Mouse (Mus musculus) erythroid progenitor cell, adult 5-6 weeks (primary cell): ENCODE data around the gene Tfap4. TPM values are rescaled to one million over a fixed set of nuclear protein-coding genes. Genes with fewer than 3 reads are reported as not detected.
"Not testable (repeated sequence)": the region's sequence is repeated elsewhere in the genome, so short reads cannot be mapped to it uniquely, and the experiment has no call there.

Source experiments
- ATAC-seq: replicated peaks from 2 replicates; pipeline ENCODE4 v1.8.0; 2016; ENCODE audit warnings: moderate number of reproducible peaks, mild to moderate bottlenecking, moderate TSS enrichment, inconsistent platforms; ENCODE audit not compliant: poor library complexity, low FRiP score, severe bottlenecking
- total RNA-seq, 2 experiments: library from RNA; stranded (forward) in 1 of 2; stranded (reverse) in 1 of 2; fragments of 150-400 nt in 1 of 2; fragments of 186-747, 209-891 nt in 1 of 2; gene quantifications; 2 replicates each; pipeline versions ENCODE4 v1.2.3 to v1.2.4; 2015 to 2017; ENCODE audit warnings: low replicate concordance in 2 of 2

Gene Tfap4
- total RNA-seq, 2 experiments from 2014 or later = 2.7 to 4.6 TPM

DNA sequence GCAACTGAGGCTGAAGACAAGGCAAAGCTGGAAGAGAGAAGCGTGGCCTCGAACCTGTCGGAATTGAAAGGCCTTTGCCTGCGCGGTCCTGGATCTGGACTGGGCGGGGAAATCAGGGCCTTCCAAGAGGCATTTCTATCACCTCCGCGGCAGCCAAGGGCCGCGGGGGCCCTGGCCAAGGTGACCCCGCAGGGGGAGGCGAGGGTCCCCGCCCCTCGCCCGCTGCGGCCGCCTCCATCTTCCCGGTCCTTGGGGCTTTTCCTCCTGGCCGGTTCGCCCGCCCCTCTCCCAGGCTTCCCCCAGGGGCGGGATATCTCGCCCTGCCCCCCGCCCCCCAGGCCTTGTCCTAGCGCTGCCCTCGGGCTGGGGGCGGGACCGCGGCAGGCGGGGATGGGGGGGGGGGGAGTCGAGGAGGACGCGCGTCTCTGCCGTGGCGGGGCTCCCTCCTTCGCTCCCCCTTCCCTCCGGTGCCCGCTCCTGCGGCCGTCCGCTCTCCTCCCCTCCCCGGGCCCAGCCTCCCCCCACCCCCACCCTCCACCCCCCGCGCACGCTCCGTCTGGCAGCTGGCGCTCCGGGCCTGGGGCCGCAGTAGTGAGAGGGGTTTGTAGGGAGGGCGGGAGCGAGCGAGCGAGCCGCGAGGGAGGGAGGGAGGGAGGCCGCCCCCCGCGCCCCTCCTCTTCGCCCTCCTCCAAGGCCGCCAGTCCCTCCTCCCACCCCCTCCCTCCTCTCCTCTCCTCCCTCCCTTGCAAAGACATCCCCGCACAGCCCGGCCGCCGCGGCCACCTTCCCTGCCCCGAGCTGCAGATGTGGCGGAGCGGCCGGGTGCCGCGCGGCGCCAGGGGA is 34.5 kb upstream of the Tfap4 start, which contains the start of gene Glis2:
Gene Glis2 (plus strand): TSS at position 743 of the 843 bp plus-strand sequence.
- no peak for ATAC-seq

DNA sequence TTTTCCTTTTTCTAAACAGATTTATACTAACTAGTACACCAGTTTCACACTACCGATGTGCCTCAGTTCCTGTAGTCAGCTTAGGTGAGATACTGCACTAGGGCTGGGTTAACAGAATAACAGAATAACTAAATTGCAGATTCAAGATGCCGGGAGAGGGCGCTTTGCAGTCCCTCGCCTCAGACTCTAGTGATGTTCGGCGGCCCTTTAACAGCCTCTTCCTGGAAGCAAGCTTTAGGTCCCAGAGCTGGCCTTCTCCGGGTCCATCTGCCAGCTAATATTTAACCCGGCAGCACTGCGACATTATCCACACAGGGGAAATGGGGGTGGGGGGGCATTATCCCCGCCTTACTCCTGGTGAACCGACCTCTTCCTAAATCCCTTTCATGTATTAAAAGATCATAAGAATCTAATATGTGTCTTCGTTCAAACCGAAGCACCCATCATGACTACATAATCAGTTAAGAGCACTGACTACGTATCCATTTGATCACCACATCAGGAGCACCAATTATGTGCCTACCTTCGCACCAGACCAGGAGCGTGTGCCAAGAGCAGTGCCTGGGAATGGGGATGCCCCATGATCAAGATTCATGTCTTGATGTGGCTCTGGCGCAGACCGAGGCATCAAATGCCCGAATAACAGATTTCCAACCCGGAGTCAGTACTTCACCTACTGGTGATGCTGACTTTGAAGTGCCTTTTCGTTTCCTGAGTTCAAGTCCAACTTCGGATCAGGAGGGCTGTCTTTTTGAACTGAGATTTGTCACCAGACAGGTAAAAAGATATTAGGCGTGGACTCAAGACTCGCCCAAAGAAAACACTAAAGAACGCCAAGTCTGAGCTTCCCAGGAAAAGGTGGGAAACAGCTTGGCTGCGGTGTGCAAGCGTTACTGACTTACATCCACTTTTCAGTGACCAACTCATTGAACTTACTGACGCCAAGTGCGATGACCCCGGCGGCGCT is 33.5 kb upstream of the Tfap4 start:
- no peak for ATAC-seq

DNA sequence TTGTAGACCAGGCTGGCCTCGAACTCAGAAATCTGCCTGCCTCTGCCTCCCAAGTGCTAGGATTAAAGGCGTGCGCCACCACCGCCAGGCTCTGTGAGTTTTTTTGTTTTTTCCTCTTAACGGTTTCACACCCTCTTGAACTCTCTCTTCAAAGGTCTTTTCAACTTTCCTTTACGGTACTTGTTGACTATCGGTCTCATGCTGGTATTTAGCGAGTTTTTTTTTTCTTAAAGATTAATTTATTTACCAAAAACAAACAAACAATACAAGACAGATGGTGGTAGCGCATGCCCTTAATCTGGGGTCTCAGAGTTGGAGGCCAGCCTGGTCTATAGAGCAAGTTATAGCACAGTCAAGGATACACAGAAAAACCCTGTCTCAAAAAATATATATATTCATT is 30.6 kb upstream of the Tfap4 start:
- no peak for ATAC-seq

DNA sequence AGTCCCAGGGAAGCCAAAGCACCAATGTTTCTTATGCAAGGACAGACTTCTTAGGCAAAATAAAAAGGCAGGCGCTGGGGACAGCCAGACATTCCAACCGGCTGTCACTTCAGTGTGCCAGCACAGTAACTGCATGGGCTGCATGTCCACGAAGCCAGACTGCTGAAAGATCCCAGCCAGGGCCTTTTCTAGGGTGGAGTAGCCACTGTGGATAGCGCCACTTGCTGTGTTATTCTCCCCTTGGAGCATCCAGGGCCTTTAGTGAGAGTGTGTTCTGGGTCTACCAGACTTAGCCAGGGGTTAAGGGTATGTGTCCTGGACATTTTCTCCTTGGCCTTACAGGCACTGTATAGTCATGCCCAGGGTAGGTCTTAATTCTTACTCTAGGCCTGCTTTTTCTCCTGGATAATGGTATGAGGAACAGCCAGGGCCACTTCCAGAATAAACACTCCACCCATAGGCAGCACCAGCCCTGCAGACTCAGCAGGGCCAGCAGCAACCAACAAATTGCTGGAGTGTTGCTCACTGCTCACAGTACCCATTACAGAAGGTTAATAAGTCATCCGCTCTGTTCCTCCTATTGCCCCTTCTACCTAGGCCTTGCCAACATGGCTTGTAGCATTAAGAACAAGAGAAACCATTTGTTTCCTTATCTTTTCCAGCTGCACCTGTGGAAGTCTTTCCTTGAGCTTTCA is 28.0 kb upstream of the Tfap4 start:
- no peak for ATAC-seq

DNA sequence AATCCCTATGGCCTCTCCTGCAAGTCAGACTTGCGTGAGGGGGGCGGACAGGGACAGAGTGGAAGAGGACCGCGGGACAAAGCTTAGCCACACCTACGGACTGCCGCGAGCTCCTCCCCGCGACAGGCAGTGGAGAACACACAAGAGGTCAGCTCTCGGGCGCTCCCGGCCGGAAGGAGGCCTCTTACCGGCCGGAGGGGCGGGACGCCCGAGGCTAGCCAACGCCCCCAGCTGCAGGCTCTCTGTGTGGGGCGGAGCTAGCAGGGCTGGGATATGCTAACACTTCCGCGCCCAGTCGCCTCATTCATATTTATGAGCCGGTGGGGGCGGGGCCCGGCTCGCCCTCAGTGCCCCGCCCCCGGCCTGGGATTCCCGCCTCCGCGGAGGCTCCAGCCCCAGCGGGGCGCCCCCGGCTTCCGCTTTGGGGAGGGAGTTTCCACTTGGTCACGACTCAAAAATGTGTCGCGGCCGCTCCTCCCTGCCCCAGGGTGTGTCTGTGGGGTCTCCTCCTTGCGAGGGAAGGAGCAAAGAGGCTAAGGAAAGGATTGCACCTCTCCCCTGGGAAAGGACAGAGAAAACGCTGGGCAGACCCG is 27.0 kb upstream of the Tfap4 start:
- peak; percentile 99 for ATAC-seq

DNA sequence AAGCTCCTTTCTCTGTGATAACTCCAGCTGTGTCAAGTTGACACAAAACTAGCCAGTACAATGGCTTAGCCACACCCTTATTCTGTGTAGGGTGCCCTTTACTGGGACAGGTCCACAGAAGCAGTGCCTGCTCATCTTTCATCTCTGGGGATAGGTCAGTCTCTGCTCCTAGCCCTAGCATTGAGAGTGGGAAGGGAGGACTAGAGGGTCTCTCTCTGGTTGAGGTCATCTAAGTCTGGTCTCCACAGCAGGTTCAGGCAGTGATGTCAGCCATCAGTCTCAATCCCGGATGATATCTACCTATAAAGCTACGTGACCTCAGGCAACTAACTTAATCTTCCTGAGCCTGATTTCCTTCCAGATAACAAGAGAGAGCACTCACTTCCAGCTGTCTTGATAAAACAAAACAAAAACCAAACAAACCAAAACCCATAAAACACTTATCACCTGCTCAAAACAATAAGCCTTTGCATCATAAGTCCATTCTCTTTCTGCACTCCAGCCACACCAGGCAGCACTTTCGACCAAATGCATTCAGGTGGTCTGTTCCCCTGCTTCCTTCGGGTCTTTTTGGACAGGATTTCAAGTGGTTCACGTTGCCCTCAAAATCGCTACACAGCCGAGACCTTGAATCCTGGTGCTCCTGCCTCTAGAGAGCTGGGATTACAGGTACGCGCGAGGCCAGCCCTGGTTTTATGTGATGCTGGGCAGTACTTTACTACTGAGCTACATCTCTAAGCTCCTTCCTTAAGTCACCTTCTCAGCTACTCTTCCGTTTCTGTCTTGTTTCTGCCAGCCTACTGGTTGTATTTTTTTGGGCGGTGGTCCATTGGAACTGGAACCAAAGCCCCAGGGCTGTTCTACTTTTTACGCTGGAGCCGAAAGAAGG is 26.2 kb upstream of the Tfap4 start:
- ATAC-seq = no peak; the same call in 1 of the 2 replicates

DNA sequence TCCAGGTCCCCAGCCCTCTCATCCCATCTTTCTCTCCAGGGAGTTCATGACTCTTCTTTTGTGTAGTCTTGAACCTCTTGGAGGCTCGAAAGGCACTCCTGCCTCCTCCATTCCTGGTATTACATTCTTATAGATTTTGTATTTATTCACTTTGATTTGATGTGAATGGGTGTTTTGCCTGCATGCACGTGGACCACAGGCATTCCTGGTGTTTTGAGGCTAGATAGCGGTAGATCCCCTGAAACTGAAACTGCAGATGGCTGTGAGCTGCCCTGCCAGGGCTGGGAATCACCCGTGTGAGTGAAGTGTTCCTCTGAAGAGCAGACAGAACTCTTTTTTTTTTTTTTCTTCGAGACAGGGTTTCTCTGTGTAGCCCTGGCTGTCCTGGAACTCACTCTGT is 24.8 kb upstream of the Tfap4 start:
- no peak for ATAC-seq

DNA sequence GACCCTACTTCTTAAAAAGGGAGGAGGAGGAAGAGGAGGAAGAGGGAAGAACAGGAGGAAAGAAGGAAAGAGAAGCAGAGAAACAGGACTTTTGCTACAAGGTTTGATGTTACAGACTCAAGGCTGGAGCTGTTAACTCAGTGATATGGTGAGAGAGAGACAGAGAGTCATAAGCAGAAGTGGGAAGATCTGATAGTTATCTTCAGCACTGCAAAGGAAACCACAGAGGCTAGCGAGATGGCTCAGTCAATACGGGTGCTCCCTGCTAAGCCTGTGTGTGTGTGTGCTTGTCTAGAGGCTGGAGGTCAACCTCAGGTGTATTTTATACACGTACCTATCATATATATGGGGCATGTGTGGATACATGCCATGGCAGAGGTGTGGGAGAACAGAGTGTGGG is 24.2 kb upstream of the Tfap4 start:
- ATAC-seq = no peak

DNA sequence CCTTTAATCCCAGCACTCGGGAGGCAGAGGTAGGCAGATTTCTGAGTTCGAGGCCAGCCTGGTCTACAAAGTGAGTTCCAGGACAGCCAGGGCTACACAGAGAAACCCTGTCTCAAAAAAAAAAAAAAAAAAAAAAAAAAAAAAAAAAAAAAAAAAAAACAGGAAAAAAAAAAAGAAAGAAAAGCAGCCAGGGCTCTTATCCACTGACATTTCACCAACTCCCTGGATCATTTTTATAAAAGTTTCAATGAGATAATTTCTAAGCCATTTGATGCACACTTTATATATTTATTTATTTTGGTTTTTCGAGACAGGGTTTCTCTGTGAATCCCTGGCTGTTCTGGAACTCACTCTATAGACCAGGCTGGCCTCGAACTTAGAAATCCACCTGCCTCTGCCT is 21.5 kb upstream of the Tfap4 start:
- not testable (repeated sequence) for ATAC-seq

DNA sequence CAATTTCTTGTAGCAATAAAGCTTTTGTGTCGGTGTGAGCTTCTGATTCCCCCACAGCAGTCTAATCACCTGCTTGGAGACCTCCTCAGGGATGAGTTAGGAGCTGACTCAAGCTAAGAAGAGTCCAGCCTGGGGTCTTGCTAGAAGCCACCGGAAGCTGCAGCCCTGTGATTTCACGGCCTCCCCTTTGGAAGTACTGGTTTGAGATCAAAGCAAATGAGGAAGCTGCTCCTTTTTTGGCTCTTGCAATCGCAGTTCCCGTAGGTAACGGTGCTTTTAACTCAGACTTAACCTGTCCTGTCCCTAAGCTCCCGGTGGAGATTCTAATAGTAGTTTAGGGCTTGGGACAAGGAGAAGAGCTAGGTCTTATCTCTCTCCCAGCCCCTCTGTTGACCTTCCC is 19.0 kb upstream of the Tfap4 start:
- ATAC-seq = no peak

DNA sequence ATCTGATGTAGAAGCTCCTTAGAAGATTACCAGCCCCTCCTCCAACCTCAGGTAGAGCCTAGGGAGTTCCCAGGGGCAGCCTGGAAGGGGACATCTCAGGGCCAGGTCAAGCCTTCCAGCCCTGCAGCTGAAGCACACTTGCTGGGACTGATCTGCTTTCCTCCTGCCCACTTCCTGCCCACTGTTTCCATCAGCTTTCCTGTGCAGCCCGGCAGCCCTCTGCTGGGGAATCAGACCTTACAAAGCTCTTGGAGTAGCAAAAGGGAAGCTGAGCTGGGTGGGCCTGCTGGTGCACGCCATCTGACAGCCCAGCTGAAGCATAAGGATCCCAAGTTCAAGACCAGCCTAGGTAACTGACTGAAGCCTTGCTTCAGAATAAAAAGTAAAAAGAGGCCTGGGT is 17.2 kb upstream of the Tfap4 start:
- no peak for ATAC-seq

DNA sequence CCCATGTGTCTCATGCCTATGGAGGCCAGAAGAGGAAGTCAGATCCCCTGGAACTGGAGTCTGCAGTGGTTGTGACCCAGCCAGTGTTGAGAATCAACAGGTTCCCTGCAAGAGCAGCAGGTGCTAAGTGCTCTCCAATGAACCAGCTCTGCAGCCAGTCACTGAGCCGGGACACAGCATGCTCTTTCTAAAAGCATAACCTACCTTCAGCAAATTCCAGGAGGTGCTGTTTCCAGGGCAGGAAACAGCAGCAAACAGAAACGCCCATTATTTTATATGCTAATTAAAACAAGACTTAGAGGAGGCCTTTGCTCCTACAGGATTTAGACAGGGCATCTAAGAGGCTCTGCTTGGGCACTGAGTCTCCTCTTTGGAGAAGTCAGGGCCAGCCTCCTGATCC is 16.4 kb upstream of the Tfap4 start:
- no peak for ATAC-seq

DNA sequence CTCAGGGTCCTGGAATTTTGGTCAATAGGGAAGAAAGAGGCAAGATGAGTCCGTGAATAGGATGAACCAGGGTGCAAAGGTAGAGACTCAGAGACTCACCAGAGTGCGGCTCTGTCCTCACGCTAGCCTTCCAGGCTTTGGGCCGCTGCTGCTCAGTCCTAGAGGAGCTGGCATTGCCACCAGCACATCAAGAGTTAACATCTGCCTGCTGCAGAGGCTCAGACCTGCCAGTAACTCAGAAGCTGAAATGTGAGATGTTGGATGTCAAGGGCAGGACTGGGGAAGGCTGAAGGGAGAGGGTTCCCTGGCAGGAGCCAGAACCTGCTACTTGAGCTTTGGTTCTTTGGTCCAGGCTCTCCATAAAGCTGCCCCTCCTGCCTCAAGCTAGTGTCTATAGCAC is 11.1 kb upstream of the Tfap4 start:
- ATAC-seq = no peak

DNA sequence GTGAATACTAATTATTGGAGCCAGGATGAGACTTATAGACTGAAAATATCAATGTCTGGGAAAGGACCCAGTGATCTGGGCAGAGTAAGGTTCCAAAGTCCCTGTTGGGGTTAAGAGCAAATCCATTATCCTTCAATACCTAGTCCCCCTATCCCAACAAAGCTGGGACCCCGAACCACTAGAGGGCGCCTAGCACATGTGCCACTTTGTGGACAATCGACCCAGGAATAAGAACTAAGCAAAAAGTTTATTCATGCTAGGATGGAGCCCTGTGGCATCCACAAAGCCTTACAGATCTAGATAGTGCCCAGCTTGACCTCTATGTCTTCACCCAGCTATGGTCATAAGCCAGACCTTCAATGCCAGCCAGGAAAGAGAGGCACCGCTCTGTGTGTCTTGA is 8.3 kb upstream of the Tfap4 start:
- ATAC-seq = no peak

DNA sequence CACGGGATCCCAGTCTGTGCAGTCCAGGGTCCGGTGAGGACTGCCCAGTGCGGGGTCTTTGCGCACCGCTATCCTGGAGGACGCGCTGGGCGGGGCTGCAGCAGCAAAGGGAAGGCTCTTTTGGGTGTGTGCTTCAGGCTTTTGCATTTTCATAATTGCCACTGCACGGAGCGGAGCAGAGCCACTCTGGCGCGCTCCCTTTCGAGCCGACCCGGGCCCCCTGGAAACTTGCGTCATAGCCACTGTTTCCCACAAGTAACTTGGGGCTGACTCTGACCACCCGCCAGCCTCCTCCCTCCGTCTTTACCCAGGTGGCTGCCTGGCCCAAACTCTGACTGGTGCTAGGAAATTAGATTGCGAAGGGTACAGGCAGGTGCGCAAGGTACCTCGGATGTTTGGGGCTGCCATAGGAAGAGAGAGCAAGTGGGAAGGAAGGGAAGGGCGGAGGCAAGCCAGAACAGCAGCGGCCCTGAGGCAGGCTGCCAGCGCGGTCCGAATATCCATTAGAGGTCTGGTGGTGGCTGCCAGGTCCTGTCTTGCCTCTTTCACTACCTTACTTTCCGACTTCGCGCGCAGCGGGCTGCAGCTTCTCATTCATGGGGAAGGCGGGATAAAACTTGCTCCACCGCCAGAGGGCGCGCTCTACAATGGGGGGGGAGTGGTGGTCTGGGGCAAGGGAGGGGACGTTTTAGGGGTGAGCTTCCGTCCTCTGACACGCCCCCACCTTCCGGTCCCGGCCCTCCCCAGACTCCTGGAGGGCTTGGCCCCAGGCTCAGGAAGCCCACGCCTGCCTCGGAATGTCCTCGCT is 695 bp upstream of the Tfap4 start:
- peak; percentile 51 for ATAC-seq

DNA sequence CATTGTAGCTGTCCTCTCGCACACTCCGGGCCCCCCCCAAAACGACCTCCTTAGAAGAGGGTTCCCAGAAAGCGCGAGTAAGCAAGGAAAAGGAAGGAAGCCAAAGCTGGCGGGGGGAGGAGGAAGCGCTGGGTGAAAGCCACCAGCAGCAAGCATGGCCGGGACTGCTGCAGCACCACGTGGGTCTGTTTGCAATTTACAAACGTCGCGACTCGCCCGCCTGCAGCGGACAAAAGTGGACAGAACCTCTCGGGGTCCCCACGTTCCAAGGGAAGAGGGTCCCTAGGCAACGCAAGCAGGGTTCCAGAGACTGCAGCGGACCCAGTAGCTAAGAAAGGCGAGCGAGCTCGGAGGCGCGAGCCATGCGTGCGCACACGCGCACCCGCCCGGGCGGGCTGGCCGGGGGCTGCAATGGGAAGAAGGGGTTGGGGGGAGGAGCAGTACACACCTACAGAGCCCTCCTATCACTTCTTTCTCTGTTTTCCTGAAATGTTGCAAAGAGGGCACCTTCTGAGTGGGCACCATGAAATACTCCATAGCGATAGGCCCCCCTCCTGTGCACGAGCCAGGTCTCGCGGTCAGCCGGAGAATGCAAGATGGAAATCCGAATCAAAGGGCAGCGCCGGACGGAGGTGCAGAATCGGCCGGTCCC is 548 bp downstream of the Tfap4 start:
- no peak for ATAC-seq

DNA sequence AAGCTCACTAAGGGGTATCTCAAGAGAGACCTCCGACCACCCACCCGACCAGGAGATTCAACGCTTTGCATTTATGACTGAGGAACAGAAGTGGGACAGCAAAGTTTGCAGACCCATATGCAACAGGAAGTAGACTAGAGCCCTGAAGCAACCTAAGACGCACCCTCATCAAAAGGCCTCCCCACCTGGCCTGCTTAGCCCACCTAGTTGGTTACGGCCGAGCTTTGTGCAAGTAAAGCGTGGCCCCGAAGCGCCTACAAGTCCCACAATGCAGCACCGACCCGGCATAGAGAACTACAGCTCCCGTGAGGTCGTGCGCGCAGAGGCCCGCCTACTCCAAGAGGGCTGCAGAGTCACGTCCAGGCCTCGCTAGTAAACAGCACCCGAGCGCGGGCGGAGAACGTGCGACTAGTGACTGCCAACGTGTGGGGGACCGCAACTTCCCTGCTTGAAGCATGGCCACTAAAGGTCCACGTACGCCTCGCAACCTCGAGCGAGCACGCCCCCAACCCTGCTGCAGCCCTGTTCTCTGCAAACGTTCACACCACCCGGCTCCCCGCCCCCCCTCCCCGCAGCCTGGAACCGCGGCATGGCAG is 1.2 kb downstream of the Tfap4 start:
- ATAC-seq = peak; percentile 93
